Mouse (Mus musculus): ENCODE measurements around the gene Chtop.
A peak's percentile ranks its signal among the peaks of the same experiment; 100 is the strongest.

Chtop gene

GRCm38 (mm10) chr3:90512276-90512675 lies 3.0 kb upstream of the Chtop start:
- no peak for DNase-seq (ENCODE audit: low spot score in 2 of 2)

GRCm38 (mm10) chr3:90509747-90510123 lies 437 bp upstream of the Chtop start:
- DNase-seq (ENCODE audit: low spot score in 2 of 2), result no peak

GRCm38 (mm10) chr3:90508287-90508949 lies 880 bp downstream of the Chtop start:
- DNase-seq (ENCODE audit: low spot score in 2 of 2), result no peak

GRCm38 (mm10) chr3:90506362-90506761 lies 2.9 kb downstream of the Chtop start:
- no peak for DNase-seq (ENCODE audit: low spot score in 2 of 2)

- DNase-seq (ENCODE audit: low spot score in 2 of 2), result no peak
Measured at GRCm38 (mm10) chr3:90505216-90505615, 4.1 kb downstream of the Chtop start.

GRCm38 (mm10) chr3:90503444-90503843 lies 5.9 kb downstream of the Chtop start:
- no peak for DNase-seq (ENCODE audit: low spot score in 2 of 2)

GRCm38 (mm10) chr3:90497597-90497996 lies 11.7 kb downstream of the Chtop start:
- no peak for DNase-seq (ENCODE audit: low spot score in 2 of 2)

- DNase-seq (ENCODE audit: low spot score in 2 of 2), result no peak
Measured at GRCm38 (mm10) chr3:90495850-90496525, 13.3 kb downstream of the Chtop start.

GRCm38 (mm10) chr3:90493831-90494540 lies 15.3 kb downstream of the Chtop start:
- no peak for DNase-seq (ENCODE audit: low spot score in 2 of 2)

GRCm38 (mm10) chr3:90491350-90491749 lies 17.9 kb downstream of the Chtop start:
- no peak for DNase-seq (ENCODE audit: low spot score in 2 of 2)

GRCm38 (mm10) chr3:90490696-90491256 lies 18.5 kb downstream of the Chtop start, which contains the start of gene Snapin:
Gene Snapin (minus strand): TSS chr3:90491033.
- peak; percentile 91 to 93 for DNase-seq (ENCODE audit: low spot score in 2 of 2)

GRCm38 (mm10) chr3:90488576-90488975 lies 20.7 kb downstream of the Chtop start:
- no peak for DNase-seq (ENCODE audit: low spot score in 2 of 2)

- DNase-seq (ENCODE audit: low spot score in 2 of 2), result no peak
Measured at GRCm38 (mm10) chr3:90486998-90487397, 22.3 kb downstream of the Chtop start.

GRCm38 (mm10) chr3:90475831-90476611 lies 33.3 kb downstream of the Chtop start, which contains the start of gene Ilf2:
Gene Ilf2 (plus strand): TSS chr3:90476126.
- peak; percentile 95 for DNase-seq (ENCODE audit: low spot score in 2 of 2)

- DNase-seq (ENCODE audit: low spot score in 2 of 2), result no peak
Measured at GRCm38 (mm10) chr3:90475151-90475830, 34.0 kb downstream of the Chtop start.

GRCm38 (mm10) chr3:90472213-90472612 lies 37.1 kb downstream of the Chtop start:
- DNase-seq (ENCODE audit: low spot score in 2 of 2), result no peak

- DNase-seq (ENCODE audit: low spot score in 2 of 2), result no peak
Measured at GRCm38 (mm10) chr3:90467618-90468300, 41.5 kb downstream of the Chtop start.

- DNase-seq (ENCODE audit: low spot score in 2 of 2), result peak in 1 of 2 experiments; percentile 32
Measured at GRCm38 (mm10) chr3:90466311-90466766, 43.0 kb downstream of the Chtop start.

- DNase-seq (ENCODE audit: low spot score in 2 of 2), result no peak
Measured at GRCm38 (mm10) chr3:90465686-90466310, 43.5 kb downstream of the Chtop start, which contains the start of gene Npr1. Gene Npr1 (minus strand): TSS chr3:90465866.

Measured in right cerebral cortex, postnatal 36 days (tissue).